Mouse (Mus musculus) embryonic facial prominence, embryonic 14.5 days (tissue): ENCODE results near the gene Hsd17b2. TPM values are rescaled to one million over a fixed set of nuclear protein-coding genes. Genes with fewer than 3 reads are reported as not detected.

Experiments used
- ATAC-seq: fragments of 200-750 bp; cut with Nextera tagmentation; 2 replicates; pipeline ENCODE4 v1.8.0; 2017; ENCODE audit warnings: low read depth, moderate number of reproducible peaks, moderate TSS enrichment
- DNase-seq: peaks from one replicate; pipeline ENCODE4 v3.0.0-alpha.2; 2015; ENCODE audit warnings: low spot score
- H3K27ac ChIP-seq: fragments of 300-500 bp; sonication (generic); replicated peaks from 2 replicates; pipeline ENCODE4 v1.5.1; 2014; ENCODE audit warnings: low read depth, mild to moderate bottlenecking, low read length, moderate library complexity
- H3K27me3 ChIP-seq: fragments of 300-500 bp; sonication (generic); replicated peaks from 2 replicates; pipeline ENCODE4 v1.6.1; 2014; ENCODE audit warnings: low read length; ENCODE audit not compliant: control insufficient read depth, insufficient read depth
- H3K36me3 ChIP-seq: fragments of 300-500 bp; sonication (generic); 2 replicates; pipeline ENCODE4 v1.6.1; 2014; ENCODE audit warnings: low read length, mixed read lengths; ENCODE audit not compliant: control insufficient read depth, insufficient read depth
- H3K4me1 ChIP-seq: fragments of 300-500 bp; sonication (generic); 2 replicates; pipeline ENCODE4 v1.6.1; 2014; ENCODE audit warnings: antibody characterized with exemption, low read length; ENCODE audit not compliant: control insufficient read depth, insufficient read depth
- H3K4me2 ChIP-seq: fragments of 300-500 bp; sonication (generic); 2 replicates; pipeline ENCODE4 v1.6.1; 2014; ENCODE audit warnings: low read depth, mild to moderate bottlenecking, low read length, moderate library complexity, mixed read lengths
- H3K4me3 ChIP-seq: fragments of 300-500 bp; sonication (generic); 2 replicates; pipeline ENCODE4 v1.5.1; 2014; ENCODE audit warnings: low read depth, mild to moderate bottlenecking, low read length
- H3K9ac ChIP-seq: fragments of 300-500 bp; sonication (generic); 2 replicates; pipeline ENCODE4 v1.6.1; 2014; ENCODE audit warnings: low read depth, mild to moderate bottlenecking, low read length, moderate library complexity, mixed read lengths
- H3K9me3 ChIP-seq: fragments of 300-500 bp; sonication (generic); 2 replicates; pipeline ENCODE4 v1.6.1; 2016; ENCODE audit warnings: low read length; ENCODE audit not compliant: control insufficient read depth
- WGBS: fragments of 180-500 bp; shearing (Covaris S2); extraction: QIAGEN DNeasy Blood & Tissue Kit; methylation state at CpG from one replicate; pipeline ENCODE4 v1.1.7; 2014; 5-methylcytosine and 5-hydroxymethylcytosine counted together
- polyA plus RNA-seq: library from polyadenylated mRNA; unstranded; fragments of >200 nt; fragmentation: Nextera tagmentation; extraction: Ambion mirVana; gene quantifications from 2 replicates; pipeline ENCODE4 v1.2.1, GENCODE M21; 2014

Gene Hsd17b2
- polyA plus RNA-seq, 1 experiment from 2014 or later, result 1.2 TPM

- no peak for ATAC-seq
- WGBS, result 72% methylated on average over 5 of the region's 5 CpGs
- Histone ChIP-seq H3K9ac (no peak overlapping the region), H3K27me3 (no peaks in the 10 kb centered on the region), H3K4me2 (no peak overlapping the region), H3K9me3 (no peaks in the 10 kb centered on the region), H3K36me3 (no peaks in the 10 kb centered on the region), H3K27ac (no peak overlapping the region), H3K4me1 (peaks cover 9% of the 10 kb centered on the region), H3K4me3 (no peak overlapping the region)
- no peak for DNase-seq
Measured at GRCm38 (mm10) chr8:117805419-117805818, 103.7 kb downstream of the Hsd17b2 start.

Other genes with a start within 250 kb of the Hsd17b2 start
- 3.8 and 4.1 TPM in 2 replicates for gene Plcg2, start 203.6 kb upstream of the Hsd17b2 start, polyA plus RNA-seq
- gene Sdr42e1, start 28.2 kb upstream of the Hsd17b2 start, polyA plus RNA-seq, result 2.5 and 4.7 TPM in 2 replicates
- 50.8 and 55.2 TPM in 2 replicates for gene Mphosph6, start 100.0 kb downstream of the Hsd17b2 start, polyA plus RNA-seq